Mouse (Mus musculus): ENCODE data around the gene Pgpep1.
A peak's percentile ranks its signal among the peaks of the same experiment; 100 is the strongest.

Gene Pgpep1

DNA sequence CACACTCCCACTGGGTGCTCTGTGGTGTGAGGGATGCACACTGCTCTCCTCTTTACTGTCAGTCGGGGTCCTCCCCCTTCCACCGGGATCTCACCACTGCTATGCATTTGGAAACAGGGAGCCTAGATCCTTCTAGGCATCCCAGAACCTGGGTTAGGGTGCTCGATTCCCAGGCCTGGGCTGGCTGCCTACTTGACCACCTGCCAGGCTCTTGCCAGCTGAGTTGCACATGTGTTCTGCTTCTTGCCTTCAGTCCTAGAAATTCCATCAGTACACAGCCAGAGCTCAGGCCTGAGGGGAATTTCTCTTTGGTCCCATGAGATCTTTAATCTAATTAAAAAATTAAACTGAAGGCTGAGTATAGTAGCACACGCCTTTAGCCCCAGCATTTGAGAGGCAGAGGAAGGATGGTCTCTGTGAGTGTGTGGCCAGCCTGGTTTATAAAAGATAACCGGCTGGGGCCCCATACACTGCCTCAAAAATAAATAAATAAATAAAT is 29.8 kb upstream of the Pgpep1 start:
- DNase-seq = no peak

DNA sequence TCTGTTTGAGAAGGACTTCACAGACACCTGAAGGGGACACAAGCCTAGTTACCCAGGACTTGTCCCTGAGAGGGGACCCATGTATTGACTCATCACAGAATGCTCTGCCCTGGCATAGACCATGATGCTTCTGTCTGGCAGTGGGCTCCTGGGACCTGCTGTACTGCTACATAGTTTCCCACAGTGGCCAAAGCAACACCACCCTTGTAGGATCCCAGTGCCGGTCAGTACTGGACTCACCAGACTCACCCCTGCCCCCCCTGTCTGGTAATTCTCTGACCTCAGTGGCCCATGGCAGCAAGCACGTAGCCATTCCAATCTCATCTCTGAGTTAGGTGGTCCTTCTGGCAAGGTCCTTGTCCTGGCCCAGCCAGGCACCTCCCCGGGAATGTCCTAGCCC is 27.9 kb upstream of the Pgpep1 start:
- DNase-seq = no peak

DNA sequence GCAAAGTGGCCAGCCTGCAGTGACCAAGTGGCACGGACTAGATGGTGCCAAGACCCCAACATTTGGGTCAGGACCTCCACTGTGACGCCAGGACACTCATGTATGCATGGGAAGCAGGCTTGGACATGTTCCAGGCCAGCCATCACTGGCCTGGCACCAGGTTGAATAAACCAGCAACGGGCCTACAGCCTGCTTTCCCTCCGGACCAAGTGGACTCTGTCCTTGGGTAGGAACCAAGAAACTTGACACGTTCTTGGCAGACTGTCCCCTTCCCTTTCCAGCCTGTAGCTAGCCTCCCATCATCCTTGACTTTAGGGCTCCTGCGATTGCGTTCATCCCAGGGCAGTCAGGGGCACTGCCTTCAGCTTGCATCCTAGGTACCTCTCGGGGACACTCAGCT is 27.4 kb upstream of the Pgpep1 start:
- peak; percentile 84 for DNase-seq

DNA sequence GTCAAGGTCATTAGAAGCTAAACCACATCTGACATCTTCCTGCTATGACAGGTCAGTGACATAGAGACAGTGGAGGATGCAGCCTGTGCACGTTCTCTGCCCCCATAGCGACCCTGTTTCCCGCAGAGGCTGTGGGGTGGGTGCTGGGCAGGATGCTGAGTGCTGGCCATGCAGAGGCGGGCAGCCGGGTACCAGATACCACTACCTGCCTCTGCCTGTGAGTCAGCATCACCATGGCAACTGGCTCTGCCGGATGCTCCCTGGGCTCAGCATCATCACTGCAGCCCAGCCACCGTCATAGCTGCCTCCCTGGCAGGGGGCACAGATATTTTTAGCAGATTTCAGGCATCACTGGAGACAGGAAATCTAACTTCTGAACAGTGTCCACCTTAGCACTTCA is 24.1 kb upstream of the Pgpep1 start:
- DNase-seq = no peak

- no peak for DNase-seq
Observed at GRCm38 (mm10) chr8:70682692-70683091, 22.5 kb upstream of the Pgpep1 start.

GRCm38 (mm10) chr8:70682193-70682592 is 22.0 kb upstream of the Pgpep1 start:
- peak; percentile 73 for DNase-seq

- DNase-seq = no peak
Observed at GRCm38 (mm10) chr8:70681410-70681809, 21.2 kb upstream of the Pgpep1 start.

GRCm38 (mm10) chr8:70680039-70680438 is 19.9 kb upstream of the Pgpep1 start:
- peak; percentile 67 for DNase-seq

GRCm38 (mm10) chr8:70679404-70679803 is 19.2 kb upstream of the Pgpep1 start:
- DNase-seq = no peak

GRCm38 (mm10) chr8:70678679-70679078 is 18.5 kb upstream of the Pgpep1 start:
- DNase-seq = no peak

DNA sequence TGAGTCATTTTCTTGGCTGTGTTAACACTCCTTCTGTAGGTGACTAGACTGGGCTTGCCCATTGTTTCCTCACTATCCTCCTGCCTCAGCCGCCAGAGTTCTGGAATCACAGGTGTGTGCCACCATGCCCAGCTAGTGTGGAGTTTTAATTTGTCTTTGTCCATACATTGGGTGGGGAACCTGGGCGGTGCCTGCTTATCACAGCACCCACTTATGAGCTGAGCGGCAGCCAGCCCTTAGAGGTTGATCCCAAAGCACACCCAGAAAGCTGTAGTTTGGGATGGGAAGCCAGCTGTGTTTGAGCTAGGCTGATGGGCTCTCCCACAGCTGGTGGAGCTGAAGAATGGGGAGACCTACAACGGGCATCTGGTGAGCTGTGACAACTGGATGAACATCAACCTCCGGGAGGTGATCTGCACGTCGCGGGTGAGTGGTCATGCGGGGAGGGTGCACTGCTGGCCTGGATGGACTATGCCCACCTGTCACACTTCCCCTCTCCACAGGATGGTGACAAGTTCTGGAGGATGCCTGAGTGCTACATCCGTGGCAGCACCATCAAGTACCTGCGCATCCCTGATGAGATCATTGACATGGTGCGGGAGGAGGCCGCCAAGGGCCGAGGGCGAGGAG is 17.4 kb upstream of the Pgpep1 start:
- peak; percentile 58 for DNase-seq

- no peak for DNase-seq
Observed at GRCm38 (mm10) chr8:70675336-70675735, 15.1 kb upstream of the Pgpep1 start.

- DNase-seq = peak; percentile 36
Observed at GRCm38 (mm10) chr8:70674716-70675115, 14.5 kb upstream of the Pgpep1 start.

GRCm38 (mm10) chr8:70674109-70674508 is 13.9 kb upstream of the Pgpep1 start:
- no peak for DNase-seq

GRCm38 (mm10) chr8:70673079-70673856 is 13.1 kb upstream of the Pgpep1 start, which contains the start of gene Lsm4:
Lsm4 (plus strand) TSS chr8:70673248.
- DNase-seq = peak; percentile 97

DNA sequence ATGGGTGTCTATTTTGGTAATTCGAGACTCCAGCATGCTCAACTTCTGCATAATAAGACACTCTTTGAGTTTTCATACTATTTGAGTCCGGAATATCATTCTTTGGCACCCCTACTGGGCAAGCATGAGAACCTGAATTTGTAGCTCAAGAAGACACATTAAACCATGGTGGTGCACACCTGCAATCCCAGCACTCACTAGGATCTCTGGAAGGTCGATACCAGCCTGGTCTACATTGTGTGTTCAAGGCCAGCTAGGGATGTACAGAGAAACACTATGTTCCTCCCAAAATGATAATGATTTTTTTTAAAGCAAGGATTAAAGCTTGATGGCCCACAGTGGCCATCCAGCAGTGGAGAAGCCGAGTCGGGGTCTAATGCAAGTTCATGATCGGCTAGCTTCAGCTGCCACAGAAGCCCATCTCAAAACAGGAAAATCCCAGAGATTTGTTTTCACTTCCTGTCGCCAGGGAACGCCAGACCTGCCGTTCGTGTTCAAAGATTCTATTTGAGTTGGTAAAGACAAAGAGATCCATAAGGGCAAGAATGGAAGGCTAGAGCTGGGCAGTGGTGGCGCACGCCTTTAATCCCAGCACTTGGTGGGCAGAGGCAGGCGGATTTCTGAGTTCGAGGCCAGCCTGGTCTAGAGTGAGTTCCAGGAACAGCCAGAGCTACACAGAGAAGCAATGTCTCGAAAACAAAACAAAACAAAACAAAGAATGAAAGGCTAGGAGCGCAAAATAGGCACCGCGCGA is 12.3 kb upstream of the Pgpep1 start:
- DNase-seq = no peak

DNA sequence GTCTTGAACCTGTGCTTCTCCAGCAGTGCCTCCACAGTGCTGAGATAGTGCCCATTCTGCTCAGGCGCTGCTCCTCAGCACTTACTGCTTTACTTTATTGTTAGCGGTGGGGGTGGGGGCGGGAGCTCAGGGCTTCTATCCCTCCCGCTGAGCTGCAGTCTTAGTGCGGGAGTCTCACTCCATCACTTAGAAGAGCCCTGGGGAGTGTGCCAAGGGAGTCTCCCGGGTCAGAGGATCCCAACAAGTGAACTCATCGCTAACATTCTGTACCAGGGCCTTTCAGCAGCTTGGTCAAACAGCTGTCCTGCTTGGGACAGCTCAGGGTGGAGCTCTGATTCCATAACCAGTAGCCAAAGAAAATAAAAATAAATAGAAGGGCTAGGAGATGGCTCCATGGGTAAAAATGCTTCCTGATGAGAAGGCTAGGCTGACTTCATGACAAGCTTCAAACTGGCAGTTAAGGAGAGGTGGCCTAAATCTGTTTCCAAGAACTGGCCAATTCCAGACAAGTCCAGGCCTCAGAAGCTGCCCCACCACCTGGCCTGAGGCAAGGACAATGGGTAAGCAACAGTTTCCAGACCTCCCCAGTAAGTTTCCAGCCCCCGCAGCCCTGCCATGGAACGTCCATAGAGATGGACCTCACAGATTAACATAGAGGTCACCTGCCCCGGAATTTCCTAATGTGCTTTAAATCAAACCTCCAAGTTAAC is 11.6 kb upstream of the Pgpep1 start:
- DNase-seq = peak; percentile 80

- peak; percentile 49 for DNase-seq
Observed at GRCm38 (mm10) chr8:70667071-70667470, 6.9 kb upstream of the Pgpep1 start.

- DNase-seq = peak; percentile 73
Observed at GRCm38 (mm10) chr8:70665599-70665998, 5.4 kb upstream of the Pgpep1 start.

GRCm38 (mm10) chr8:70664631-70665030 is 4.4 kb upstream of the Pgpep1 start:
- DNase-seq = no peak

- no peak for DNase-seq
Observed at GRCm38 (mm10) chr8:70663691-70664090, 3.5 kb upstream of the Pgpep1 start.

DNA sequence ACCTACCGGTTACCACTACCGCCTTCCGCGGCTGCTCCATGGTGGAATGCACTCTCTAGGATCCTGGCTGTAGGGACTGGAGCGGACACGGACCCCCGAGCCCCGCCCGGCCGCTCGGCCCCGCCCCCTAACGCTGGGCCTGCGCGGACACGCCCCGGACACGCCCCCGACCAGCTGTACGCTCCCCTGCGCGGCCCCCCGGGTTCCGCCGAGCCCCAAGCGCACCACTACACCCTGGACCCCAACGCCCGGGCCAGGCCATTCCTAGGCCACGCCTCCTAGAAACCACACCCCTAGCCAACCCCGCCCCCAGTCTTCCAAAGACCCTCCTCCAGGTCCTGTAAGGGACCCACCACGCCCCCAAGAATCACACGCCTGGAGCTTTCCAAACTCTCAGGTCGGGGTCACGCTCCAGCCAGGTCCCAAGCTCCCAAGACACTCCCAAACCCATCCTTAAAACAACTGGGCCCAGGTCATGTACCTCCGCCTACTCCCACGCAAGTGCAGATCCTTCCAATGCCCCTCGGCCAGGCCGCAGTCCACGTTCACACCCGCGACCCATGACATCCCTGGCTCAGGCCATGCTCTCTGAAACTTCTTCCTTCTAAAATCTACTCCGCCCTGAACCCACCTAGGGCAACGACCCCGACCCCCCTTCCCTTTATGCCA is 450 bp downstream of the Pgpep1 start:
- DNase-seq = peak; percentile 98
